Mouse (Mus musculus): ENCODE measurements around the gene Rad51b.

DNA sequence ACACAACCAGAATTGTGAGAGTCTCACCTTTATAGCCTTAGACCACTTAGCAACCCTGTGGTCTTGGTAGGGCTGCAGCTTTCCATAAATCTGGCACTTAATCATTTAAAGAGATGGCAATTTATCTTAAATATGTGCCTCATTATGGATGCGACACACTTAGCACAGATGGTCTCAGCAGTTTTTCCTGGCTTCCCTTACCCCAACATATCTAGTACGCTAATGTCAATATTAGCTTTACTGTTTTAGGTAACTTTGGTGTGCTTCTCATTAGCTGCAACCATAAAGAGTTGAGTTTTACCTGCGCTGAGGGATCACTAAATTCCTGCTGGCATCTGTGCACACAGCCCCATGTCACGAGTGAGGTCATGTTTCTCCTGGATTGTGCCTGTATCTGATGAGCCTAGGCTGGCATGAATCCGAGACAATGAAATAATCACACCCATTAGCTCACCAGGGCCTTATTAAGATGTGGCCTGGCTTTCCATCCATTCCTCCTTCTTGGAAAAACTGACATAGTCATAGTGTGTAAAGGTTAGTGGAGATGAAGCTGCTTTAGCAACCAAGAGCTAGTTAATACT lies 432.9 kb downstream of the Rad51b start:
- TF ChIP-seq MYC (IDR thresholded peaks at IDR 0.05; ENCODE audit: low read depth, low read length) (no peak), EP300 (IDR thresholded peaks at IDR 0.05; ENCODE audit: low read length) (no peak)
